Mouse (Mus musculus): ENCODE measurements around the gene Sirt6.

DNA sequence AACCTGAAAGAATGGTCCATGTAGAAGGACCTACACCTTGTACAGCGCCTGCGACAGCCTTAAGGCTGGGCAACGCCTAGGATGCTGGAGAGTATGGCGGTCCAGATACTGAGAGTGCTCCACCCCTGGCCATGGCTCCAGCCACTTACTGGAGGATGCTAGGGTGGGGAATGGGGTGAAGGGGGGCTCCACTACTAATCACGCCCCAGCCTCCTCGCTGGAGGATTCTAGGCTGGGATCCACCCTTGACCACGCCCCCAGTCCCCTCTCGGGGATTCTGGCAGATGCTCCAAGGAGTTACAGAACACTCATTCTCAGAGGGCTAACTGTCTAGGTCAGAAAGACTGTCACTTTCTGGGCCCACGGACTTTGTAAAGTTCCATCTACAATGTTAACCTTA, 54.6 kb downstream of the Sirt6 start:
- TF ChIP-seq GATA1 (IDR thresholded peaks at IDR 0.05; ENCODE audit: borderline replicate concordance, low read length) (no peak), FLI1 (IDR thresholded peaks at IDR 0.05; ENCODE audit: low read length) (no peak)
